Mouse (Mus musculus): ENCODE measurements around the gene Ints1. TPM values are rescaled to one million over a fixed set of nuclear protein-coding genes. Genes with fewer than 3 reads are reported as not detected.

Ints1 gene
- polyA plus RNA-seq, 1 experiment from 2014 or later, result 23.7 TPM

GRCm38 (mm10) chr5:139702236-139702635, 73.2 kb downstream of the Ints1 start:
- no peaks in the 10 kb centered on the region for H3K9me3 ChIP-seq (replicated peaks)
- H3K9ac ChIP-seq, result no peak overlapping the region
- no peak for ATAC-seq (ENCODE audit: insufficient number of reproducible peaks, low FRiP score, low TSS enrichment, low read depth)
- H3K4me1 ChIP-seq, result no peaks in the 10 kb centered on the region
- no peak overlapping the region for H3K4me2 ChIP-seq (replicated peaks)
- 68% methylated on average over 10 of the region's 10 CpGs for WGBS
- H3K36me3 ChIP-seq, result 0 out of 2 replicates have a peak, but pooled peaks cover 7% of the 10 kb centered on the region
- no peaks in the 10 kb centered on the region for H3K27me3 ChIP-seq
- H3K27ac ChIP-seq (replicated peaks), result no peak overlapping the region
- no peak overlapping the region for H3K4me3 ChIP-seq (replicated peaks)

Small RNAs within 50 kb of the gene (microRNA-seq; reads per million reads assigned to microRNA genes)
- not detected for gene Mir7037 (ENCODE audit: borderline number of aligned reads)

Other genes with a start within 250 kb of the Ints1 start
- 4.6 and 9.8 TPM in 2 replicates for gene Uncx, start 232.2 kb downstream of the Ints1 start, polyA plus RNA-seq (2015; fragmentation: Nextera tagmentation; extraction: Ambion mirVana)
- gene Micall2, start 39.3 kb downstream of the Ints1 start, polyA plus RNA-seq (2015; fragmentation: Nextera tagmentation; extraction: Ambion mirVana), result 5.7 and 7.7 TPM in 2 replicates
- 11.6 and 11.7 TPM in 2 replicates for gene Mafk, start 15.8 kb upstream of the Ints1 start, polyA plus RNA-seq (2015; fragmentation: Nextera tagmentation; extraction: Ambion mirVana)
- gene Tmem184a, start 44.2 kb upstream of the Ints1 start, polyA plus RNA-seq (2015; fragmentation: Nextera tagmentation; extraction: Ambion mirVana), result 10.7 and 12.2 TPM in 2 replicates
- not detected in 2 replicates for gene Gm26938, start 50.7 kb upstream of the Ints1 start, polyA plus RNA-seq (2015; fragmentation: Nextera tagmentation; extraction: Ambion mirVana)
- 61.0 and 63.2 TPM in 2 replicates for gene Psmg3, start 51.2 kb upstream of the Ints1 start, polyA plus RNA-seq (2015; fragmentation: Nextera tagmentation; extraction: Ambion mirVana)
- 2.0 and 2.5 TPM in 2 replicates for gene Elfn1, start 132.3 kb upstream of the Ints1 start, polyA plus RNA-seq (2015; fragmentation: Nextera tagmentation; extraction: Ambion mirVana)